Mouse (Mus musculus) CH12.LX (cell line): ENCODE data around the gene Snrpd3.

Experiments used
- CTCF ChIP-seq, 2 experiments: IDR thresholded peaks in 1 of 2; conservative IDR thresholded peaks in 1 of 2; 2 replicates each; pipeline ENCODE4 v1.5.1; 2011 to 2012; ENCODE audit warnings: low read depth in 2 of 2, low read length in 2 of 2, improper control_type of control experiment in 1 of 2, inconsistent platforms in 1 of 2, mild to moderate bottlenecking in 1 of 2, moderate library complexity in 1 of 2
- EP300 ChIP-seq: IDR thresholded peaks from 2 replicates; pipeline ENCODE4 v1.6.1; 2011; ENCODE audit warnings: low read length, improper control_type of control experiment
- MAX ChIP-seq: IDR thresholded peaks from 2 replicates; pipeline ENCODE4 v1.6.1; 2011; ENCODE audit warnings: low read length, improper control_type of control experiment
- POLR2A ChIP-seq: IDR thresholded peaks from 2 replicates; pipeline ENCODE4 v1.6.1; 2011; ENCODE audit warnings: low read depth, mild to moderate bottlenecking, improper control_type of control experiment, low read length
- POLR2AphosphoS2 ChIP-seq: IDR thresholded peaks from 2 replicates; pipeline ENCODE4 v1.6.1; 2011; ENCODE audit warnings: low read depth, low read length, improper control_type of control experiment
- SIN3A ChIP-seq: IDR thresholded peaks from 2 replicates; pipeline ENCODE4 v1.6.1; 2012; ENCODE audit warnings: low read length, improper control_type of control experiment, inconsistent platforms
- TBP ChIP-seq: conservative IDR thresholded peaks from 2 replicates; pipeline ENCODE4 v1.6.1; 2011; ENCODE audit warnings: low read depth, low read length, improper control_type of control experiment
- TCF12 ChIP-seq: IDR thresholded peaks from 2 replicates; pipeline ENCODE4 v1.6.1; 2014; ENCODE audit warnings: low read depth, mild to moderate bottlenecking, inconsistent platforms, low read length, improper control_type of control experiment
- ZKSCAN1 ChIP-seq: IDR thresholded peaks from 2 replicates; pipeline ENCODE4 v1.6.1; 2012; ENCODE audit warnings: low read depth, inconsistent platforms, low read length, improper control_type of control experiment, borderline replicate concordance
- ZMIZ1 ChIP-seq: IDR thresholded peaks from 2 replicates; pipeline ENCODE4 v1.6.1; 2012; ENCODE audit warnings: low read depth, mild to moderate bottlenecking, inconsistent platforms, low read length, improper control_type of control experiment

- TF ChIP-seq SIN3A (no peak), ZMIZ1 (no peak), MAX (no peak), CTCF (conservative IDR thresholded peaks at IDR 0.05 in 1 of 2, IDR thresholded peaks at IDR 0.05 in 1 of 2; ENCODE audit: low read depth in 2 of 2, low read length in 2 of 2) (no peak), POLR2A (no peak), TCF12 (no peak), TBP (no peak), POLR2AphosphoS2 (no peak), EP300 (no peak), ZKSCAN1 (no peak)
Observed at GRCm38 (mm10) chr10:75548486-75548885, 31.1 kb downstream of the Snrpd3 start.
